Mouse (Mus musculus) stomach, embryonic 14.5 days (tissue): ENCODE data around the gene Esp34. TPM values are rescaled to one million over a fixed set of nuclear protein-coding genes. Genes with fewer than 3 reads are reported as not detected.

Experiments used
- ATAC-seq: fragments of 200-750 bp; cut with Nextera tagmentation; 2 replicates; pipeline ENCODE4 v1.8.0; 2017; ENCODE audit warnings: low read depth, moderate TSS enrichment; ENCODE audit not compliant: insufficient number of reproducible peaks, insufficient read depth, low FRiP score
- H3K27ac ChIP-seq: fragments of 300-500 bp; sonication (generic); 2 replicates; pipeline ENCODE4 v1.5.1; 2014; ENCODE audit warnings: mild to moderate bottlenecking, low read length, moderate library complexity, mixed read lengths
- H3K27me3 ChIP-seq: fragments of 300-500 bp; sonication (generic); 2 replicates; pipeline ENCODE4 v1.6.1; 2014; ENCODE audit warnings: low read length, control low read depth, mixed read lengths; ENCODE audit not compliant: control insufficient read depth, insufficient read depth
- H3K36me3 ChIP-seq: fragments of 300-500 bp; sonication (generic); 2 replicates; pipeline ENCODE4 v1.6.1; 2014; ENCODE audit warnings: mild to moderate bottlenecking, control low read depth, low read length, moderate library complexity, mixed read lengths; ENCODE audit not compliant: control insufficient read depth, insufficient read depth
- H3K4me1 ChIP-seq: fragments of 300-500 bp; sonication (generic); 2 replicates; pipeline ENCODE4 v1.6.1; 2014; ENCODE audit warnings: low read length, control low read depth, mixed read lengths; ENCODE audit not compliant: control insufficient read depth, insufficient read depth
- H3K4me2 ChIP-seq: fragments of 300-500 bp; sonication (generic); replicated peaks from 2 replicates; pipeline ENCODE4 v1.6.1; 2014; ENCODE audit warnings: low read depth, low read length, control low read depth
- H3K4me3 ChIP-seq: fragments of 300-500 bp; sonication (generic); 2 replicates; pipeline ENCODE4 v1.5.1; 2014; ENCODE audit warnings: low read depth, low read length, control low read depth
- H3K9ac ChIP-seq: fragments of 300-500 bp; sonication (generic); replicated peaks from 2 replicates; pipeline ENCODE4 v1.6.1; 2014; ENCODE audit warnings: low read depth, mild to moderate bottlenecking, control low read depth, low read length, moderate library complexity, mixed read lengths
- H3K9me3 ChIP-seq: fragments of 300-500 bp; sonication (generic); 2 replicates; pipeline ENCODE4 v1.6.1; 2016; ENCODE audit warnings: low read depth, low read length, control low read depth; ENCODE audit not compliant: control insufficient read depth
- WGBS: fragments of 180-500 bp; shearing (Covaris S2); extraction: QIAGEN DNeasy Blood & Tissue Kit; methylation state at CpG from one replicate; pipeline ENCODE4 v1.1.7; 2014; 5-methylcytosine and 5-hydroxymethylcytosine counted together
- polyA plus RNA-seq: library from polyadenylated mRNA; unstranded; fragments of >200 nt; fragmentation: Nextera tagmentation; extraction: Ambion mirVana; gene quantifications from 2 replicates; pipeline ENCODE4 v1.2.1, GENCODE M21; 2014

The Esp34 gene
- polyA plus RNA-seq = not detected in 2 replicates

DNA sequence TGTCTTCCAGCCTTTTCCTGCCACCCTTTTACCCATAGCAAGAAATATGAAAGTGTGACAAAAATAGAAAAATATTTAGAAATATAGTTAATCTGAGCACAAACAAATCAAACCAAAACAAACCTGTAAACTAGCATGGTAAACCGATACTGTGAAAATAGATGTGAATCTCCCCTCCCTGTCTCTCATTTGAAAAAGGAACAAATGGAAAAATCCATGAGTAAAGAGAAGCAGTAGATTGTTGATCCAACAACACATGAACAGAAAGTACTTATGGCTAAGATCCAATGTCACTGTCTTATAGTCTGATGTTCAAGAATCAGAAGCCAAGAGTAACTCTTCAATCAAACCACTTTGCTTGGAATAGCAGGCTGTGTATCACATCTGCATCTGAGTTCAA, at the start of gene Esp34:
TSS of gene Esp34 (plus strand) at position 301 of the 400 bp plus-strand sequence.
- H3K4me3 ChIP-seq = no peak within 1 kb of the TSS
- H3K9ac ChIP-seq = no peak within 1 kb of the TSS
- 84% methylated on average over 1 of the region's 1 CpGs for WGBS
- no peak within 1 kb of the TSS for H3K4me2 ChIP-seq
- no peak for ATAC-seq
- H3K4me1 ChIP-seq = no peaks in the 10 kb centered on the region
- no peaks in the 10 kb centered on the region for H3K9me3 ChIP-seq
- no peaks in the 10 kb centered on the region for H3K27me3 ChIP-seq
- H3K27ac ChIP-seq = no peak within 1 kb of the TSS
- H3K36me3 ChIP-seq = no peaks in the 10 kb centered on the region

DNA sequence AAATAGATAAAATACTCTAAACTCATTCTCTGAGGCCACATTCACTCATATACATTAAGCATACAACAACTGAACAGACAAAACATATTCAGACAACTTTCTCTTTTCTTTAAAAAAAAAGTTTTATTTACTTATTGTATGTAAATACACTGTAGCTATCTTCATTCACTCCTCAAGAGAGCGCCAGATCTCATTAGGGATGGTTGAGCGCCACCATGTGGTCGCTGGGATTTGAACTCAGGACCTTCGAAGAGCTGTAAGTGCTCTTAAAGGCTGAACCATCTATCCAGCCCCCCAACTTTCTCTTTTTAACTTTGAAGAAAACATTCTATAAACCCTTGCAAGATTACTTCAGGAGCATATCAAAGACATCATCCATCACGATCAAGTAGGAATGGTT, 8.5 kb downstream of the Esp34 start:
- 63% methylated on average over 5 of the region's 5 CpGs for WGBS
- H3K9me3 ChIP-seq = peaks cover 8% of the 10 kb centered on the region; the same call in 1 of the 2 replicates
- no peak for ATAC-seq
- H3K4me2 ChIP-seq = no peak overlapping the region
- no peaks in the 10 kb centered on the region for H3K27me3 ChIP-seq
- H3K36me3 ChIP-seq = no peaks in the 10 kb centered on the region
- H3K27ac ChIP-seq = no peak overlapping the region
- H3K4me1 ChIP-seq = no peaks in the 10 kb centered on the region
- no peak overlapping the region for H3K4me3 ChIP-seq
- H3K9ac ChIP-seq = no peak overlapping the region

Other genes with a start within 250 kb of the Esp34 start
- gene Olfr137, start 246.6 kb upstream of the Esp34 start, polyA plus RNA-seq = not detected in 2 replicates
- not detected in 2 replicates for gene Olfr136, start 224.4 kb upstream of the Esp34 start, polyA plus RNA-seq
- not detected in 2 replicates for gene Esp36, start 134.0 kb upstream of the Esp34 start, polyA plus RNA-seq
- not detected in 2 replicates for gene Esp31, start 85.3 kb downstream of the Esp34 start, polyA plus RNA-seq